Mouse (Mus musculus): Measurements from ENCODE around the gene Vdr. TPM values are rescaled to one million over a fixed set of nuclear protein-coding genes. Genes with fewer than 3 reads are reported as not detected.

Vdr gene
- total RNA-seq, 2 experiments from 2014 or later, result 0.85 TPM; not detected in 1

GRCm38 (mm10) chr15:97927018-97927417 is 16.6 kb upstream of the Vdr start:
- no peak for ATAC-seq (replicated peaks; ENCODE audit: low FRiP score, low TSS enrichment, poor library complexity, severe bottlenecking)

GRCm38 (mm10) chr15:97922421-97922820 is 12.0 kb upstream of the Vdr start:
- ATAC-seq (replicated peaks; ENCODE audit: low FRiP score, low TSS enrichment, poor library complexity, severe bottlenecking), result no peak

- ATAC-seq (replicated peaks; ENCODE audit: low FRiP score, low TSS enrichment, poor library complexity, severe bottlenecking), result no peak
These were observed 11.4 kb upstream of the Vdr start for GRCm38 (mm10) chr15:97921796-97922195.

- 0 out of 2 replicates have a peak, but pooled peaks have one; percentile 18 for ATAC-seq (replicated peaks; ENCODE audit: low FRiP score, low TSS enrichment, poor library complexity, severe bottlenecking)
These were observed 9.9 kb upstream of the Vdr start for GRCm38 (mm10) chr15:97920306-97920705.

- ATAC-seq (replicated peaks; ENCODE audit: low FRiP score, low TSS enrichment, poor library complexity, severe bottlenecking), result no peak
These were observed 8.8 kb upstream of the Vdr start for GRCm38 (mm10) chr15:97919217-97919616.

- ATAC-seq (replicated peaks; ENCODE audit: low FRiP score, low TSS enrichment, poor library complexity, severe bottlenecking), result no peak
These were observed 7.6 kb upstream of the Vdr start for GRCm38 (mm10) chr15:97917994-97918393.

GRCm38 (mm10) chr15:97914331-97914747 is 3.9 kb upstream of the Vdr start:
- no peak for ATAC-seq (replicated peaks; ENCODE audit: low FRiP score, low TSS enrichment, poor library complexity, severe bottlenecking)

- peak; percentile 79 for ATAC-seq (replicated peaks; ENCODE audit: low FRiP score, low TSS enrichment, poor library complexity, severe bottlenecking)
These were observed 2.4 kb downstream of the Vdr start for GRCm38 (mm10) chr15:97907801-97908751.

GRCm38 (mm10) chr15:97907202-97907601 is 3.2 kb downstream of the Vdr start:
- peak; percentile 13; the same call in 1 of the 2 replicates for ATAC-seq (replicated peaks; ENCODE audit: low FRiP score, low TSS enrichment, poor library complexity, severe bottlenecking)

GRCm38 (mm10) chr15:97905281-97905680 is 5.1 kb downstream of the Vdr start:
- no peak for ATAC-seq (replicated peaks; ENCODE audit: low FRiP score, low TSS enrichment, poor library complexity, severe bottlenecking)

GRCm38 (mm10) chr15:97904339-97904991 is 6.0 kb downstream of the Vdr start:
- no peak for ATAC-seq (replicated peaks; ENCODE audit: low FRiP score, low TSS enrichment, poor library complexity, severe bottlenecking)

GRCm38 (mm10) chr15:97903261-97904009 is 7.0 kb downstream of the Vdr start:
- no peak for ATAC-seq (replicated peaks; ENCODE audit: low FRiP score, low TSS enrichment, poor library complexity, severe bottlenecking)

GRCm38 (mm10) chr15:97900991-97901390 is 9.4 kb downstream of the Vdr start:
- ATAC-seq (replicated peaks; ENCODE audit: low FRiP score, low TSS enrichment, poor library complexity, severe bottlenecking), result no peak

GRCm38 (mm10) chr15:97900336-97900912 is 10.0 kb downstream of the Vdr start:
- ATAC-seq (replicated peaks; ENCODE audit: low FRiP score, low TSS enrichment, poor library complexity, severe bottlenecking), result no peak

- no peak for ATAC-seq (replicated peaks; ENCODE audit: low FRiP score, low TSS enrichment, poor library complexity, severe bottlenecking)
These were observed 10.7 kb downstream of the Vdr start for GRCm38 (mm10) chr15:97899714-97900113.

GRCm38 (mm10) chr15:97898791-97899190 is 11.6 kb downstream of the Vdr start:
- ATAC-seq (replicated peaks; ENCODE audit: low FRiP score, low TSS enrichment, poor library complexity, severe bottlenecking), result no peak

- ATAC-seq (replicated peaks; ENCODE audit: low FRiP score, low TSS enrichment, poor library complexity, severe bottlenecking), result no peak
These were observed 13.4 kb downstream of the Vdr start for GRCm38 (mm10) chr15:97896861-97897654.

- no peak for ATAC-seq (replicated peaks; ENCODE audit: low FRiP score, low TSS enrichment, poor library complexity, severe bottlenecking)
These were observed 14.1 kb downstream of the Vdr start for GRCm38 (mm10) chr15:97896347-97896746.

GRCm38 (mm10) chr15:97895847-97896246 is 14.6 kb downstream of the Vdr start:
- ATAC-seq (replicated peaks; ENCODE audit: low FRiP score, low TSS enrichment, poor library complexity, severe bottlenecking), result no peak
